Mouse (Mus musculus) urinary bladder, postnatal 25 days (tissue): Measurements from ENCODE around the gene Stat5a.
A peak's percentile ranks its signal among the peaks of the same experiment; 100 is the strongest.

ENCODE experiments used
- DNase-seq: peaks from one replicate; pipeline ENCODE4 v3.0.0; 2022; ENCODE audit warnings: low spot score

Gene Stat5a

DNA sequence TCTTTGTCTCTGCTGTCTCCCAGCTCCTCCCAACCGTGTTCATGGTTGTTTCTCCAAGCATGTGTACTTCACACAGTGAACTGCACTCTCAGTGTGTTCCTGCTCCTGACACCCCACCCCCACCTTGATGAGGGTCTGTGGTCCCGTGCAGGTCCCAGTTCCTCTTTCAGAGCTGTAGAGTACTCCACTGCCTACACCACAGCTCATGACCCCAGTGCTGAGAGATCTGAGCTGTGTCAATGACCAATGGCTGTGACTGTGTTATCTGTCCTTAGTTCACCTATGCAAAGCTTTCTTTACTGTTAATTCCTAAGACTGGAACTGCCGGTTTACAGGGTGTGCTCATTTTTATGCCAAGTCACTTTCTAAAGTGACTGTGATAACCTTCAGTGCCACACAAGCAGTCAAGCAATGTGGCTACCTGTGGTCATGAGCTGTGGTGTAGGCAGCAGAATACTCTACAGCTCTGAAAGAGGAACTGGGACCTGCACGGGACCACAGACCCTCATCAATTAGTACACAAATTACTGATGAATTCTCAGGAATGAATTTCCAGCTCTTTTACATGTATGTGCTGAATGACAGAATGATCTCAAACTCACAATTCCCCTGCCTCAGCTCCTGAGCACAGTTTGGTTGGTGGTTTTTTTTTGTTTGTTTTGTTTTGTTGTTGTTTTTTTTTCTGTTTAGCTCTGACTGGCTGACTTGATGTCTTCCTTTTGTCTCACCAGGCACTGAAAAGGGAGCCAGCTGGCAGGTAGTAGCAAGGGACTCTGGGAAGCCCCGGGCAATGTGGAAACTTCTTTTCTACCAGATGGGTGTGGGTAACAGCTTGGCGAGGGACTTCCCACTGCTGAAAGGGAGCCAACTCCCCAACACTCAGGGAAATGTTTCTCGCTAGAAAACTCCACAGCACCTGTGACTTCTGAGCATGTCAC lies 38.4 kb downstream of the Stat5a start:
- no peak for DNase-seq

DNA sequence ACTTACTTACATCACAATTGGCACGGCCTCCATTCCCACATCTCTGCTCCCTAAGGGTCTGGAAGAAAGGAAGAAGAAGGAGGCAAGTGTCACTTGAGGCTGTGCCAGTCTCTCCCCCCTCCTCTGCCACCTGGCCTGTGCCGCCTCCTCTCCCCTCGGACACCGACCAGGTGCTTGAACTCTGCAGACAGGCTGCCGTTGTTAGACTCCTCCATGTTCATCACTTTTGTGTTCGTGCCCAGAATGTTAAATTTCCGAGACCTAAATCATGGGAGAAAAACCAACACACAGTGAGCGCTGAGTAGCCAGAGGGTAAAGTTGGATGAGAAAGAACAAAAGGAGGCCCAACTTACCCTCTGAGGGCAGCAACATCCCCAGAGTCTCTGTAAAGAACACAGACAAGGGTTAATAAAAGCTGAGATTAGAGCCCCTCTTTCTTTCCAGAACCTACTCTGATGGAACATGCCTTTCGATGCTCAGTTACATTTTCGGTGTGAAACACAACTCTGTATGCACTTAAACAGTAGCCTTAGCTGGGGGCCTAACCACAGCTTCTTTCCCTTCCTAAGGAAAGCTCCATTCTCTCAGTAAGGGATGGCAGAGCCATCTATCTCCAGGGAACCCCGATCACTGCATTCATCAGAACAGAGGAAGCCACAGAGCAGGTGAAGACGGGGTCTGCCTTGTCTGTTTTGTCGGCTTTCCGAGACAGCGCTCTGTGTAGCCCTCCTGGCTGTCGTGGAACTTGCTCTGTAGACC lies 39.5 kb downstream of the Stat5a start:
- DNase-seq: no peak

DNA sequence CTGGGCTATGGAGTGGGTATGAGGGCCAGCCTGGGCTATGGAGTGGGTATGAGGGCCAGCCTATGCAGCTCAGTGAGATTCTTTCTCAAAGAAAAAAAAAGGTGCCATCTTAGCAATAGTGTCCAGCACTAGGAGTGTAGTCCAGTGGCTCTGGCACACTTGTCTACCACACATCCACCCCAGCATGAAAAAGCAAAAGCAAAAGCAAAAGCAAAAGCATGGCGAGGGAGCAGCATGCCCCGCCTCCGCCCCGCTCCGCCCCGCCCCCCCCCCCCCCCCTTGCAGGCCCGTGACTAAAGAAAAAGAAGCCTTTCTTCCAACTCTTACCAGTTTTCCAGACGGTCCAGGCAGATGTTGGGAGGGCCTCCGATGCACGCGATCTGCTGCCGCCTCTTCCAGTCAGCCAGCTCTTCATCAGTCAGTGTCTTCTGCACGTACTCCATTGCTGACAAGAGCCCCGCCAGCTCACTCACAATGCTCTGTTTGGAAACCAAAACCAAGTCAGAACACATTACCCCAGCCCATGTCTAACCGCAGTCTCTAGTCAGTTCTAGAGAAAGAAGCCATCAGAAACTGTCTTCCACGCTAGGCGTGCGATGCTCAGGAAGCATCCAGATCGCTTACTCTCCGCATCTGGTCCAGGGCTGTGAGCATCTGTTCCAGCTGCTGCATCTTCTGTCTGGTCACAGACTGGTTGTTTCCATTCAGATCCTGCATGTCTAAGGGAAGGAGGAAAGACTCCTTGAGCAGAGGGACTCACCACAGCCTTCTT lies 45.6 kb downstream of the Stat5a start:
- DNase-seq: no peak

DNA sequence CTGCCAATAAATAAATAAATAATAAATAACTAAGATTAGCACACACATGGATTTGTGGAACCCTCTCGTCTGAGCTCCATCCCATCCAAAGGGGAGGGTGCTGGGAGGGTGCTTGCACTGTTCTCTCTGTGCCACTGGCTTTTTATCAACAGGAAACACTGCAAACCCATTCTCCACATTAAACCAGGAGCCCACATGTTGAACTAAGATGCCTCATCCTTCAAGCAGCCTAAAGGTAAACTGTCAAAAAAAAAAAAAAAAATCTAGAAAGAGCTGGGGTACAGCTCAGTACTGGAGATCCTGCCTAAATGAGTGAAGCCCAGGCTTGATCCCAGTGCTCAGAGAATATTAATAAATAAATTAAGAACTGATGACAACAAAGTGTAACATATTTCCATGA lies 46.8 kb downstream of the Stat5a start:
- DNase-seq: no peak

DNA sequence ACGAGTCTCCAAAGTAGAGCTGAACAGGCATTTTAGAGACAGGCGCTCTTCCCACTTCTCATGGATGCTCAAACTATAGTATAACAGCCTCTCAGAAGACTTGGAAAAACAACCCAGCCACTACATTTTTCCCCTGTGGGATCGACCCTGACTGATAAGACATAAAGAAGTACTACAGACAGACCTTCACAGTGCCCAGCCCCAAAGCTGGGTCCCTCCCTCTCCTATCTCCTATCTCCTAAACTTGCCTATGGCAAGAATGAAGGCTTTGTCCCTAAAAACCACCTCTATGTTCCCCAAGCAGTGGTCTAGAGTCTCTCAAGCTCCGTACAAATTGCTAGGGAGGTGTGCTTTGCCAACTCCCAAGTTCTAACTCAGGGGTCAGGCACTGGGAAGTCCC lies 47.7 kb downstream of the Stat5a start:
- DNase-seq: no peak

DNA sequence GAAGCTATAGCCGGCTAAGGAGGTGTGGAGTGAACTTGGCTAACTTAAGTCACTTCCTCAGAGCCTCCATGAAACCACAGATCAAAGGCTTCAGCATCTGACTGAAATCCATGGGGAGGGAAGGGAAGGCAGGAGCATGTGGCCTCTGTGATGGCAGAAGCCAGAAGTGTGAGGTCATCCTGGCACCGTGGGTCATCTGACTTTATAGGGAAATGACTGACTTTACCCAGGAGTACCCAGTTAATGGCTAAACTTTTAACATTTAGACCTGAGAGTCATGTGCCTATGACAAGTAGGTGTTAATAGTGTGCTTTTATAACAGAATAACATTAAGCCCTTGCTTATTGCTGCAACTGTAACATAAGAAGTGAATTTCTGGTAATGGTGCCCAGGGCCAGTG lies 49.0 kb downstream of the Stat5a start:
- no peak for DNase-seq

DNA sequence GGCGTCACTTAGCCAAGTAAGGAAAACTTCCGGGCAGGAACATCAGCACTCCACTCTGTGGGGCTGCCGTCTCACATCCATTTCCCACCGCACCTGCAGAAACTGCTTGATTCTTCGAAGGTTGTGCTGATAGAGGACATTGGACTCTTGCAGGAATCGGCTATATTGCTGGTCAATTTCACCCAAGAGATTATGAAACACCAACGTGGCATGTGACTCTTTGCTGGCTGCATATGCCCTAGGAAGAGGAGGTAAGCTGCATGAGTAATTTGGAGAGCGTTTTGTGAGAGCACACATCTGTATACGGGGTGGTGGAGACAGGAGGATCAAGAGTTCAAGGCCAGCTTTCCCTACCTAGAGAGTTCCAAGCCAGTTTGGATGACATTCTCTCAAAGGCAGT lies 49.4 kb downstream of the Stat5a start:
- DNase-seq: no peak

DNA sequence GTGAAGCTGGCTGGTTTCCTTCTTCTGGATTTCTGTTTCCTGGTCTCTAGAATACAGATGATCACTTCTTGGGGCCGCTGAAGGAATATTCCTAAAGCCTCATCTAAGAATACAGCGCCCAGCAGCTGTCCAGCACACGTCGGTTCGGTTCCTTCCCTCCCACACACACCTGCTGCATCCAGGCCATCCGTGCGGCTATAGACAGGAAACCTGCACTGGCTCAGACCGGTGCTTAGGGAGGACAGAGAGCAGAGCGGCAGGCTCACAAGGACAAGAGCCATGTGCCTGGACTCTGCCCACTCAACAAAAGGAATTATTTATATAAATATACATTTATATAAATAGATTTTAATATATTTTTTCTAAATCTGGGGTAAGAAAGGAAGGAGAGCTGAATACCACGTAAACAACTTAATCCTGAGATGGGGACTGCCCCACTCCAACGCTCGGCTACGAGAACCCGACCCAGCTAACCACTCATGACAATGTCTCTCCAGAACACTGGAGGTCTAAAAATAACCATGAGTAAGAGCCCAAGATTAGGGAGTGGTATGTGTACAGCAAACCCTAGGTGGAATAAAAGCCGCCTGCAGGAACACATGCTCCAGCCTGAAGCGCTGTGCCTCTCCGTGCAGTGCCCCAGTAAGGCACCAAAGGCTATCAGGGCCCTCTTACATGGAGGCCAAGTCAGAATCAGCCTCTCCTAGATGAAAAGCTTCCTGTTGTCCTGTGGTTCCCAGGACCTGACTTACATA lies 53.4 kb downstream of the Stat5a start:
- DNase-seq: no peak

DNA sequence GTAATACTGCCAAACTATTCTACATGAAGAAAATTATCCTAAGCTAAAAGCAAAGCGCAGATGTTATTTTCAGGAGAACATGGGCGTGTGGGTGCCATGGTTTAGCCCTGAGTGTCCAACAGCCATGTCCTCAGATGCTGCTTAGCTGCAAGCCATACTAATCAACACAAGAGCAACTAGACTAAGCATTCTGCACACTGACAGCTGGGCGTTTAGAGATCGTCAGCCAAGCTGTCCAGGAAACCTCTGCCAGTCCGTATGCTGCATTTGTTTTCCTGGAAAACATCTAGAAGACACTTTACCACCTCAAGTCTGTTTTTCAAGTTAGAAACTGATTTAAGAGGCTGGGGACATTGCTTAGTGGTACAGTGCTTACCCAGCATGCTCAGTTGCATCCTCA lies 55.3 kb downstream of the Stat5a start:
- DNase-seq: no peak

DNA sequence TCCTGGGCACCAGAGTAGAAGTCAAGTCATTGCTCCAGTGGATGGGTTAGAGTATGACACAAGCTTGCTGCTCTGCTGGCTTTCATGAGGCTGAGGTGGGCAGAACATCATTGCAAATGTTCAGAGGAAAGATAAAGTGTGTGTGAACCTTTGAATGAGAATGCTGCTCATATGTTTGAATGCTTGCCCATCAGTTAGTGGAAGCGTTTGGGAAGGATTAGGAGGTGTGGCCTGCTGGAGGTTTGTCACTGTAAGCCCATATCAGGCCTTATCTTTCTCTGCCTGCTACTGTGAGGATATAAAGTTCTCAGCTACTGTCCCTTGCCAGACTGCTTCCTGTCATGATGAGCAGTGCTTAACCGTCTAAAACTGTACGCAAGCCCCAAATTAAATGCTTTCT lies 55.9 kb downstream of the Stat5a start:
- no peak for DNase-seq

DNA sequence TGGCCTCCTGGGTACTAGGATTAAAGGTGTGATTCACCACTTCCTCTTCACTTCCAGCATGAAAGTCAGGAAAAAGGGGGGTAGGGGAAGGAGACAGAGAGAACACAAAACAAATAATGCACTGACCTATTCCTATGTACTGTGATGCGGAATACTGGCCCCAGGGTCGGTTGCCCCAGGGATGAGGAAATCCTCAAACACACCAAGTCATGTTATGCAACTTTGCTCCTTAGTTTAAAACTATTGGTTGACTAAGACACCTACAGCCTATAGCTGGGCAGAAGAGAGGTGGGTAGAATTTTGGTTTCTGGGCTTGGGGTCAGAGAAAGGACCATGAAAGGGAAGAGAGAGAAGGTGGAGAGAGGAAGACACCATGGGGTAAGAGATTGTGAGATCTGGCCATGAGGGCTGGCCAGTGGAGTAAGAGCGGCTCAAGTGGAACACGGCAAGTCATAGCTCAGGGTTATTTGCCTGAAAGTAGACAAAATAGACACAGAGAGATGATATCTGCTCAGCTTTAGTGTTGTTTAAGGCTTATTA lies 57.4 kb downstream of the Stat5a start:
- no peak for DNase-seq

DNA sequence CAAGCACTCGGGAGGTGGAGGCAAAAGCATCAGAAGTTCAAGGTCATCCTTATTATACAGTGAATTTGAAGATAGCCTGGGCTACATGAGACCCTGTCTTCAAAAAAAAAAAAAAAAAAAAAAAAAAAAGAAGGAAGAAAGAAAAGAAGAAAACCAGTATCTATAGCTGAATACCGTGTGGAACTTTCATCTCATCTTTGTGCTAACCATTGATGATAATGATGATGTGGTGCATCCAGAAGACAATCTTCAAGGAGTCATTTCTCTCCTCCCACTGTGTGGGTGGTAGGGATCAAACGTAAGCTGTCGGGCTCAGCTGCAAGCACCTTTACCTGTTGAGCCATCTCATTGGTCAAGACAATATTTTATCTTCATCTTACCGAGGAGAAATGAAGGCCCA lies 58.9 kb downstream of the Stat5a start:
- no peak for DNase-seq

DNA sequence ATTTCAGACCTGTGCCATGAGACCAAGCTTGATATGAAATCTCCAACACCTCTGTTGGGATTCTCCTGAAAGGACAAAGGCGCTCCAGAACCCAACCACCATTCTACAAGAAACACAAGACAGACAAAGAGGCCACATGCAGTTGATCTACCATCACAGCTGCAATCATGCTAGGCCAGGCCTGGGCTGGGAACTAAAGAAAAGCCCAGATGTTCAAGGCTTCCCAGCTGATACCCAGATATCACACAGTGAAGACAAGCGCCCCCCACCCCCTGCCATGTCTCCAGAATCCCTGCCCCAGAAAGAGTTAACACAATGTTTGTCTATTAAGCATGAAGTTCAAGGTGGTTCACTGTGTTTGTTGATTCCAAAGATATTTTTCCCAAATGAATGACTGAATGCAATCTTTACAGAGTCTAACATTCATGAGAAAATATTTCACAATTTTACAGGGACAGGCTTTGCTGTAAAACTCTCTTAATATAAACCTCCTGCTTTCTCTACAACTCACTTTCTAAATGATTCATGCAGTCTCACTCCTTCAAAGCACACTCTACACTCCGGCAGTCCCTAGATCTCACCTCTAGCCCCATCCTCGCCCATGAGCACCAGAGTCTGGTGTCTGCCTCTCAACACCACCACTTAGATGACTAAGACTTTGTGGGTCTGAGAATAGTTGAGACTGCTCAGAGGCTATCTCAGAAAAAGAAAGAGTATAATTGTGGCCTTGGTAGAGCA lies 61.9 kb downstream of the Stat5a start:
- no peak for DNase-seq

DNA sequence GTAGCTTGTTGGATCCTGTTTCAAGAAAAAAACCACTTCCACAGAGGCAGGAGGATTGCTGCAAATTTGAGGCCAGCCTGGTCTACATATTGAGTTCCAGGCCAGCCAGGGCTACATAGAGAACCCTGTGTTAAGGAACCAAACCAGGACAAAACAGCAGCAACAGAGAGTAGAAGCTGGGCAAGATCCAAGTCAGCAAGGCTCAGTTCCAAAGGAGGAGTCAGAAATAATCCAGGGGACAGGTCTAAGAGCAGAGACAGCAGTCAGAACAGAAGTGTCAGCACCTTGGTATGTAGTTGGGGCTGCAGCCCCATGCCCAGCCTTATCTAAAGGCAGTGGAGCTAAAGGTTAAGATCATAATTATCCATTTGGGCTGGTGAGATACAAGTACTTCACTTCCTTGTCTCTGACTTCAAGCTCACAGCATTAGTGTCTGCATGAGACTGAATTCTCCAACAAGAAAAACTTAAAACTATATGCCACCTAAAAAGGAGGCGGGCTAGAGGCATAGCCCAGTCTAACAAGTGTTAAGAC lies 65.3 kb downstream of the Stat5a start:
- DNase-seq: no peak

DNA sequence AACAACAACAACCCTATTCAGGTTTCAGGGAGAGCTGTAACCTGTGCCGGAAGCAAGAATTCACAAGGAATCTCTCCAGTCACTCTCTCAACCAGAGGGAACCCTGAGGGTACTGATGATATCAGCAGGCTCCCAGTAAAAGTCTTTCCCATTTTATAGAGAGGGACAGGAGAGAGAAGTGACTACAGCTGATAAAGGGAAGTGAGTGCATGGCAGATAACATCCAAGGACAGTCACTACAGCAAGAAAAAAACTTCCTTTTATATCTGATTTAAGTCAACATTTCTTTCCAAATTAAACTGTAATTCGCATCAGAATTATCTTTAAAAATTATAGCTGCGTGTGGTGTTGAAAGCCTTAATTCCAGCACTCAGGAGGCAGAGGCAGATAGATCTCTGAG lies 68.2 kb downstream of the Stat5a start:
- DNase-seq: no peak

DNA sequence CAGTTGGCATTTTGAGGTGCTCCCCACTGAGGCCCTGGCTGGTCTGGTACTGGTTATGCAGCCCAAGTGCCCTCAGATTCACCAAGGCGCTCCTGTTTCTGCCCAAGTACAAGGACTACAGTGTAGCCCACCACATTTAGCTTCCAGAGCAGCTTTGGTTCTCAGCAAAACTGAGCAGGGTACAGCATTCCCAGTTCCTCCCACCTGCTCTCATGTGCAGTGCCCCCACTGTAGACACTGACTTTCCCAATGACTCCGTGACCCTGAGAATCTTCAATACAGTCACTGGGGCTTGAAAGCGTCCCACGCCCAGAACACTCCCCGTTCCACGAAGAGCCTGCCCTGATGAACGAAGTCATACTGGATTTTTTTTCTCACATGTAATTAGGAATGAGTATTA lies 71.5 kb downstream of the Stat5a start:
- no peak for DNase-seq

DNA sequence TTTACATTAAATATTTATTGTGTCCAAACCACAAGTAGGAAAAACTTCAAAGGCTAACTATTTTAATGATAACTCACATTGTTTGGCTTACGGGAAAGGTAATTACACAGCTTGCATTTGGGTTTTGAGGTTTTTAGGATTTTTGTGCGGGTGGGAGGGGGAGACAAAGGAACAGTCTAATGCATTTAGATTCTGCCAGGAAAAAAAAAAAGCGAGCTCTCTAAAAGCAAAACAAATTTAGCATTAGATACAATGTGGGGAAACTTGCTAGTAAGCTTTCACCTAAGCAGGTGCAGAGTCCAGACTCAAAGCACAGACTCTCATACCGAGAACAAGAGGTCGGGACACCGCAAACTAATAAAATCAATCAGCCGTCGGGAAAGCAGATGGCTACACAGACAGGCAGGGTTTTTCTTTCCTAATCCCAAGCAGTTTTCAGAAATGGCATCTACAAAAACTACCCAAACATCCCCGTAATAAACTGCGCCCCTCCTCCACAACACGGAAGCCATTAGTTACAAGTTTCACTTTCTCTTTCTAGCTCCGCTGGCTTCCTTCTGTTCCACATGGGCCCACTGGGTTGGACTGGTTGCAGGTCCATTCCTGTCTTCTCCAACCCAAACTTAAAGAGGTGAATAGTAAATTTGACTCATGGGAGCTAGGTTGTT lies 72.2 kb downstream of the Stat5a start:
- DNase-seq: peak; percentile 30
